Mouse (Mus musculus): ENCODE data around the gene Gm21887.
"Not testable (repeated sequence)": the region's sequence is repeated elsewhere in the genome, so short reads cannot be mapped to it uniquely, and the experiment has no call there.

GRCm38 (mm10) chrX:169981761-169982181, 27.7 kb upstream of the Gm21887 start:
- TF ChIP-seq EP300 (optimal IDR thresholded peaks at IDR 0.05); CTCF (IDR thresholded peaks at IDR 0.05; ENCODE audit: low read depth): not testable (repeated sequence)

Data from stomach, postnatal 0 days (tissue).